Mouse (Mus musculus) liver, adult 2 months (tissue): Measurements from ENCODE around the gene Ost4. TPM values are rescaled to one million over a fixed set of nuclear protein-coding genes. Genes with fewer than 3 reads are reported as not detected.

ENCODE experiments used
- DNase-seq: peaks from one replicate; pipeline ENCODE4 v3.0.0-alpha.2; 2011; ENCODE audit warnings: low read depth, low spot score; ENCODE audit errors: extremely low read depth
- H3K27ac ChIP-seq: fragments of 200-500 bp; replicated peaks from 2 replicates; pipeline ENCODE4 v1.5.1; 2012; ENCODE audit warnings: low read depth, mild to moderate bottlenecking, control low read depth, inconsistent platforms, low read length; ENCODE audit not compliant: insufficient read depth
- H3K27me3 ChIP-seq: fragments of 200-500 bp; 2 replicates; pipeline ENCODE4 v1.6.1; 2012; ENCODE audit warnings: mild to moderate bottlenecking, moderate library complexity, low read length, inconsistent platforms; ENCODE audit not compliant: control insufficient read depth, insufficient read depth
- H3K36me3 ChIP-seq: fragments of 200-500 bp; 2 replicates; pipeline ENCODE4 v1.6.1; 2012; ENCODE audit warnings: low read length, inconsistent platforms; ENCODE audit not compliant: control insufficient read depth, insufficient read depth
- H3K4me1 ChIP-seq: fragments of 200-500 bp; 2 replicates; pipeline ENCODE4 v1.6.1; 2011; ENCODE audit warnings: low read length; ENCODE audit not compliant: control insufficient read depth, insufficient read depth
- H3K4me3 ChIP-seq: fragments of 200-500 bp; 2 replicates; pipeline ENCODE4 v1.5.1; 2011; ENCODE audit warnings: low read depth, mild to moderate bottlenecking, control low read depth, low read length, moderate library complexity; ENCODE audit not compliant: insufficient read depth
- H3K79me2 ChIP-seq: fragments of 200-500 bp; 2 replicates; pipeline ENCODE4 v1.6.1; 2012; ENCODE audit warnings: inconsistent platforms, mild to moderate bottlenecking, low read length, moderate library complexity; ENCODE audit not compliant: control insufficient read depth, insufficient read depth
- H3K9ac ChIP-seq: fragments of 200-500 bp; 2 replicates; pipeline ENCODE4 v1.6.1; 2012; ENCODE audit warnings: low read depth, mild to moderate bottlenecking, control low read depth, inconsistent platforms, low read length
- CTCF ChIP-seq: fragments of 200-500 bp; IDR thresholded peaks from 2 replicates; pipeline ENCODE4 v1.5.1; 2011; ENCODE audit warnings: low read depth, low read length, control low read depth
- POLR2A ChIP-seq: fragments of 200-500 bp; IDR thresholded peaks from 2 replicates; pipeline ENCODE4 v1.6.1; 2011; ENCODE audit warnings: low read length, control low read depth; ENCODE audit not compliant: insufficient read depth; ENCODE audit errors: extremely low read depth
- WGBS: fragments of 180-500 bp; shearing (Covaris S2); methylation state at CpG from one replicate; pipeline ENCODE4 v1.1.7; 2018; 5-methylcytosine and 5-hydroxymethylcytosine counted together
- polyA plus RNA-seq: library from polyadenylated mRNA; depleted of rRNA; stranded (reverse); fragments of >200 nt; gene quantifications from 2 replicates; pipeline ENCODE4 v1.2.3, GENCODE M21; 2012
- total RNA-seq: library from RNA; depleted of rRNA; stranded (reverse); fragments of >200 nt; gene quantifications from 2 replicates; pipeline ENCODE4 v1.2.3, GENCODE M21; 2014

Gene Ost4
- total and polyA plus RNA-seq, 2 experiments, result 76.2 to 167 TPM

GRCm38 (mm10) chr5:30944344-30944743 is 36.8 kb upstream of the Ost4 start:
- WGBS, result 88% methylated on average over 6 of the region's 6 CpGs
- TF ChIP-seq CTCF (no peak), POLR2A (no peak)
- Histone ChIP-seq H3K4me1 (peaks cover 7% of the 10 kb centered on the region), H3K4me3 (no peak overlapping the region), H3K36me3 (no peaks in the 10 kb centered on the region), H3K9ac (no peak overlapping the region), H3K27me3 (no peaks in the 10 kb centered on the region), H3K27ac (no peak overlapping the region), H3K79me2 (no peaks in the 10 kb centered on the region)
- DNase-seq, result no peak

DNA sequence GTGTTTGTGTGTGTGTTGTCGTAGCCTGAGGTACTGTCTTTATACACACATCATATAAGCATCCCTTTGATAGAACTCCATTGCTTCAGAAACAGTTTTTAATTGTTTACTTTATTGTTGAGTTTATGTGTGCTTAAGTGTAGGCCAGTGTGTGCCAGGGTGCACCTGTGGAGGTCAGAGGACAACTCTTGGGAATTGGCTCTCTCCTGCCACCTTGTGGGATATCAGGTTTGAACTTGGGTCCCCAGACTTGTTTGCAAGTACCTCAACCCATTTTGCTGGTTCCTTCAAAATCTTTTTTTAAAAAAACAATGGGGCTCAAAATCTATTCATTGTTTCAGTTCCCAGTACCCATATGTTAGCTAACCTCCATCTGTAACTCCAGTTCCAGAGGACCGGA is 35.4 kb upstream of the Ost4 start:
- TF ChIP-seq POLR2A (no peak), CTCF (peak; percentile 66)
- peaks cover 3% of the 10 kb centered on the region for H3K4me1 ChIP-seq
- H3K36me3 ChIP-seq, result no peaks in the 10 kb centered on the region
- H3K9ac ChIP-seq, result no peak overlapping the region
- 82% methylated on average over 2 of the region's 2 CpGs for WGBS
- H3K4me3 ChIP-seq, result no peak overlapping the region
- H3K27me3 ChIP-seq, result no peaks in the 10 kb centered on the region
- H3K27ac ChIP-seq, result no peak overlapping the region
- peak; percentile 83 for DNase-seq
- H3K79me2 ChIP-seq, result no peaks in the 10 kb centered on the region

GRCm38 (mm10) chr5:30934725-30935461 is 27.3 kb upstream of the Ost4 start:
- Histone ChIP-seq H3K4me3 (no peak overlapping the region), H3K79me2 (no peaks in the 10 kb centered on the region), H3K27me3 (no peaks in the 10 kb centered on the region), H3K27ac (no peak overlapping the region), H3K4me1 (no peaks in the 10 kb centered on the region), H3K36me3 (peaks cover 10% of the 10 kb centered on the region; the same call in 1 of the 2 replicates), H3K9ac (no peak overlapping the region)
- 88% methylated on average over 5 of the region's 5 CpGs for WGBS
- DNase-seq, result no peak
- TF ChIP-seq POLR2A (no peak), CTCF (no peak)

DNA sequence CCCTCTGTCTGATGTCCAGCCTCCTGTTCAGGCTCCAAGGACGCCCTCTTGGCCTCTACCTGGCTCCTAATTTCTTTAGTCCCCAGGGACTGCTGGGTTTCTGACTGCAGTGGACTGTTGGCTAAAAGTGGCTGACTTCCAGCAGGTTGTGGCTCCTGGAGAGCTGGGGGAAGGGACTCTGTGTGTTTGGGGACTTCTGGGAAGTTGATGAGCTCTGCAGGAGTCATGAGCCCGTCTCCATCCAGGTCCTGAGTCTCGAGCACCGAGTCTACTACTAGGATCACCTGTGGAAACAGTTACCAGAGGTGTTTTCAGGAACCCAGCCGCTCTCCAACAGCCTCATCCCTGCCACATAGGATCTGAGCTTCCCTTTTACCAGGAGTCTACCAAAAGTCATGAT is 26.1 kb upstream of the Ost4 start:
- DNase-seq, result no peak
- no peaks in the 10 kb centered on the region for H3K27me3 ChIP-seq
- no peaks in the 10 kb centered on the region for H3K79me2 ChIP-seq
- no peak overlapping the region for H3K27ac ChIP-seq
- no peak overlapping the region for H3K4me3 ChIP-seq
- WGBS, result 76% methylated on average over 5 of the region's 5 CpGs
- TF ChIP-seq CTCF, result no peak
- no peak for TF ChIP-seq POLR2A
- no peaks in the 10 kb centered on the region for H3K4me1 ChIP-seq
- H3K36me3 ChIP-seq, result peaks cover 18% of the 10 kb centered on the region; the same call in 1 of the 2 replicates
- H3K9ac ChIP-seq, result no peak overlapping the region

GRCm38 (mm10) chr5:30931378-30931777 is 23.8 kb upstream of the Ost4 start:
- DNase-seq, result no peak
- 93% methylated on average over 4 of the region's 4 CpGs for WGBS
- H3K79me2 ChIP-seq, result peaks cover 4% of the 10 kb centered on the region; the same call in 1 of the 2 replicates
- peaks cover 33% of the 10 kb centered on the region; the same call in 1 of the 2 replicates for H3K36me3 ChIP-seq
- TF ChIP-seq POLR2A, result no peak
- no peak for TF ChIP-seq CTCF
- no peak overlapping the region for H3K9ac ChIP-seq
- H3K4me1 ChIP-seq, result peaks cover 13% of the 10 kb centered on the region
- H3K4me3 ChIP-seq, result no peak overlapping the region
- no peaks in the 10 kb centered on the region for H3K27me3 ChIP-seq
- H3K27ac ChIP-seq, result no peak overlapping the region

DNA sequence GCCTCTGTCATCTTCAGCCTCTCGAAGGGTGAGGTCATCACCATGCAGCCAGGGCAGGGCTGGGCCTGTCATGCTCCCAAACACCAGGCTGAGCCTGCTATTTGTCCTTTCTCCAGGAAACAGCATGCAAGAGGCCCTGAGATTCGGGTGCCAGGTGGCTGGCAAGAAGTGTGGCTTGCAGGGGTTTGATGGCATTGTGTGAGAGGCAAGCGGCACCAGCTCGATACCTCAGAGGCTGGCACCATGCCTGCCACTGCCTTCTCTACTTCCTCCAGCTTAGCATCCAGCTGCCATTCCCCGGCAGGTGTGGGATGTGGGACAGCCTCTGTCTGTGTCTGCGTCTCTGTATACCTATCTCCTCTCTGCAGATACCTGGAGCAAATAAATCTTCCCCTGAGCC is 23.3 kb upstream of the Ost4 start:
- H3K27me3 ChIP-seq, result no peaks in the 10 kb centered on the region
- DNase-seq, result no peak
- peaks cover 4% of the 10 kb centered on the region; the same call in 1 of the 2 replicates for H3K79me2 ChIP-seq
- H3K27ac ChIP-seq, result no peak overlapping the region
- H3K36me3 ChIP-seq, result peaks cover 33% of the 10 kb centered on the region; the same call in 1 of the 2 replicates
- H3K4me1 ChIP-seq, result peaks cover 16% of the 10 kb centered on the region
- no peak overlapping the region for H3K9ac ChIP-seq
- TF ChIP-seq CTCF, result no peak
- TF ChIP-seq POLR2A, result no peak
- no peak overlapping the region for H3K4me3 ChIP-seq
- WGBS, result 81% methylated on average over 6 of the region's 6 CpGs
